Mouse (Mus musculus): ENCODE data around the gene Stx1b. TPM values are rescaled to one million over a fixed set of nuclear protein-coding genes. Genes with fewer than 3 reads are reported as not detected.

The Stx1b gene
- polyA plus RNA-seq, 1 experiment from 2014 or later, result 1.7 TPM

GRCm38 (mm10) chr7:127820836-127821509, 3.4 kb downstream of the Stx1b start:
- H3K4me2 ChIP-seq (ENCODE audit: low read depth, low read length), result no peak overlapping the region
- H3K4me1 ChIP-seq (ENCODE audit: control insufficient read depth, insufficient read depth, low read length), result 0 out of 2 replicates have a peak, but pooled peaks cover 11% of the 10 kb centered on the region
- no peaks in the 10 kb centered on the region for H3K27me3 ChIP-seq (replicated peaks; ENCODE audit: control insufficient read depth, insufficient read depth, low read length)
- WGBS, result 56% methylated on average over 13 of the region's 13 CpGs
- H3K36me3 ChIP-seq (ENCODE audit: control insufficient read depth, insufficient read depth, low read length), result no peaks in the 10 kb centered on the region
- no peaks in the 10 kb centered on the region for H3K9me3 ChIP-seq (ENCODE audit: control insufficient read depth, low read length)
- ATAC-seq, result no peak
- no peak overlapping the region for H3K9ac ChIP-seq (ENCODE audit: low read depth, low read length)
- no peak overlapping the region for H3K4me3 ChIP-seq (ENCODE audit: low read length)
- no peak overlapping the region for H3K27ac ChIP-seq (ENCODE audit: low read length)

GRCm38 (mm10) chr7:127817776-127818175, 6.6 kb downstream of the Stx1b start:
- H3K27ac ChIP-seq (ENCODE audit: low read length), result no peak overlapping the region
- 87% methylated on average over 5 of the region's 5 CpGs for WGBS
- no peaks in the 10 kb centered on the region for H3K27me3 ChIP-seq (replicated peaks; ENCODE audit: control insufficient read depth, insufficient read depth, low read length)
- no peaks in the 10 kb centered on the region for H3K36me3 ChIP-seq (ENCODE audit: control insufficient read depth, insufficient read depth, low read length)
- no peaks in the 10 kb centered on the region for H3K9me3 ChIP-seq (ENCODE audit: control insufficient read depth, low read length)
- H3K4me2 ChIP-seq (ENCODE audit: low read depth, low read length), result no peak overlapping the region
- no peak overlapping the region for H3K9ac ChIP-seq (ENCODE audit: low read depth, low read length)
- no peak for ATAC-seq
- no peak overlapping the region for H3K4me3 ChIP-seq (ENCODE audit: low read length)
- no peaks in the 10 kb centered on the region for H3K4me1 ChIP-seq (ENCODE audit: control insufficient read depth, insufficient read depth, low read length)

- Histone ChIP-seq H3K4me2 (ENCODE audit: low read depth, low read length) (no peak overlapping the region), H3K36me3 (ENCODE audit: control insufficient read depth, insufficient read depth, low read length) (no peaks in the 10 kb centered on the region), H3K27me3 (replicated peaks; ENCODE audit: control insufficient read depth, insufficient read depth, low read length) (no peaks in the 10 kb centered on the region), H3K27ac (ENCODE audit: low read length) (no peak overlapping the region), H3K9ac (ENCODE audit: low read depth, low read length) (no peak overlapping the region), H3K9me3 (ENCODE audit: control insufficient read depth, low read length) (no peaks in the 10 kb centered on the region), H3K4me3 (ENCODE audit: low read length) (no peak overlapping the region), H3K4me1 (ENCODE audit: control insufficient read depth, insufficient read depth, low read length) (no peaks in the 10 kb centered on the region)
- ATAC-seq, result no peak
- WGBS, result 77% methylated on average over 7 of the region's 7 CpGs
Measured at GRCm38 (mm10) chr7:127817053-127817452, 7.3 kb downstream of the Stx1b start.

- Histone ChIP-seq H3K9me3 (ENCODE audit: control insufficient read depth, low read length) (no peaks in the 10 kb centered on the region), H3K4me1 (ENCODE audit: control insufficient read depth, insufficient read depth, low read length) (no peaks in the 10 kb centered on the region)
- peak; percentile 52 for ATAC-seq
Measured at GRCm38 (mm10) chr7:127815954-127816821, 8.2 kb downstream of the Stx1b start.

GRCm38 (mm10) chr7:127815116-127815665, 9.2 kb downstream of the Stx1b start:
- no peak overlapping the region for H3K4me2 ChIP-seq (ENCODE audit: low read depth, low read length)
- H3K9ac ChIP-seq (ENCODE audit: low read depth, low read length), result no peak overlapping the region
- no peak for ATAC-seq
- H3K4me1 ChIP-seq (ENCODE audit: control insufficient read depth, insufficient read depth, low read length), result no peaks in the 10 kb centered on the region
- H3K9me3 ChIP-seq (ENCODE audit: control insufficient read depth, low read length), result no peaks in the 10 kb centered on the region
- H3K36me3 ChIP-seq (ENCODE audit: control insufficient read depth, insufficient read depth, low read length), result no peaks in the 10 kb centered on the region
- H3K27me3 ChIP-seq (replicated peaks; ENCODE audit: control insufficient read depth, insufficient read depth, low read length), result no peaks in the 10 kb centered on the region
- WGBS, result 91% methylated on average over 15 of the region's 15 CpGs
- no peak overlapping the region for H3K4me3 ChIP-seq (ENCODE audit: low read length)
- no peak overlapping the region for H3K27ac ChIP-seq (ENCODE audit: low read length)

More at GRCm38 (mm10) chr7:127815954-127816821, 8.2 kb downstream of the Stx1b start:
- Histone ChIP-seq H3K27me3 (replicated peaks; ENCODE audit: control insufficient read depth, insufficient read depth, low read length) (no peaks in the 10 kb centered on the region), H3K36me3 (ENCODE audit: control insufficient read depth, insufficient read depth, low read length) (no peaks in the 10 kb centered on the region), H3K27ac (ENCODE audit: low read length) (peak overlapping the region; percentile 43), H3K4me3 (ENCODE audit: low read length) (no peak overlapping the region), H3K4me2 (ENCODE audit: low read depth, low read length) (no peak overlapping the region), H3K9ac (ENCODE audit: low read depth, low read length) (peak overlapping the region; percentile 33; the same call in 1 of the 2 replicates)
- WGBS, result 57% methylated on average over 15 of the region's 15 CpGs

GRCm38 (mm10) chr7:127814241-127814921, 10.0 kb downstream of the Stx1b start:
- ATAC-seq, result peak; percentile 22

GRCm38 (mm10) chr7:127813821-127814220, 10.5 kb downstream of the Stx1b start:
- no peaks in the 10 kb centered on the region for H3K4me1 ChIP-seq (ENCODE audit: control insufficient read depth, insufficient read depth, low read length)
- no peaks in the 10 kb centered on the region for H3K27me3 ChIP-seq (replicated peaks; ENCODE audit: control insufficient read depth, insufficient read depth, low read length)
- H3K27ac ChIP-seq (ENCODE audit: low read length), result peak overlapping the region; percentile 9; the same call in 1 of the 2 replicates
- H3K9me3 ChIP-seq (ENCODE audit: control insufficient read depth, low read length), result no peaks in the 10 kb centered on the region
- no peak overlapping the region for H3K4me3 ChIP-seq (ENCODE audit: low read length)
- peak; percentile 57 for ATAC-seq
- H3K9ac ChIP-seq (ENCODE audit: low read depth, low read length), result no peak overlapping the region
- 66% methylated on average over 4 of the region's 4 CpGs for WGBS
- H3K36me3 ChIP-seq (ENCODE audit: control insufficient read depth, insufficient read depth, low read length), result no peaks in the 10 kb centered on the region
- H3K4me2 ChIP-seq (ENCODE audit: low read depth, low read length), result no peak overlapping the region

More at GRCm38 (mm10) chr7:127814241-127814921, 10.0 kb downstream of the Stx1b start:
- Histone ChIP-seq H3K9me3 (ENCODE audit: control insufficient read depth, low read length) (no peaks in the 10 kb centered on the region), H3K27me3 (replicated peaks; ENCODE audit: control insufficient read depth, insufficient read depth, low read length) (no peaks in the 10 kb centered on the region), H3K36me3 (ENCODE audit: control insufficient read depth, insufficient read depth, low read length) (no peaks in the 10 kb centered on the region), H3K4me1 (ENCODE audit: control insufficient read depth, insufficient read depth, low read length) (no peaks in the 10 kb centered on the region), H3K9ac (ENCODE audit: low read depth, low read length) (no peak overlapping the region), H3K27ac (ENCODE audit: low read length) (peak overlapping the region; percentile 9; the same call in 1 of the 2 replicates), H3K4me3 (ENCODE audit: low read length) (no peak overlapping the region), H3K4me2 (ENCODE audit: low read depth, low read length) (no peak overlapping the region)
- WGBS, result 77% methylated on average over 19 of the region's 19 CpGs

GRCm38 (mm10) chr7:127812292-127812691, 12.1 kb downstream of the Stx1b start:
- Histone ChIP-seq H3K4me2 (ENCODE audit: low read depth, low read length) (no peak overlapping the region), H3K9me3 (ENCODE audit: control insufficient read depth, low read length) (no peaks in the 10 kb centered on the region), H3K4me1 (ENCODE audit: control insufficient read depth, insufficient read depth, low read length) (no peaks in the 10 kb centered on the region), H3K27me3 (replicated peaks; ENCODE audit: control insufficient read depth, insufficient read depth, low read length) (no peaks in the 10 kb centered on the region), H3K9ac (ENCODE audit: low read depth, low read length) (no peak overlapping the region), H3K4me3 (ENCODE audit: low read length) (no peak overlapping the region), H3K36me3 (ENCODE audit: control insufficient read depth, insufficient read depth, low read length) (no peaks in the 10 kb centered on the region), H3K27ac (ENCODE audit: low read length) (no peak overlapping the region)
- no peak for ATAC-seq
- WGBS, result 85% methylated on average over 3 of the region's 3 CpGs

- Histone ChIP-seq H3K9ac (ENCODE audit: low read depth, low read length) (no peak overlapping the region), H3K27ac (ENCODE audit: low read length) (no peak overlapping the region), H3K4me1 (ENCODE audit: control insufficient read depth, insufficient read depth, low read length) (no peaks in the 10 kb centered on the region), H3K36me3 (ENCODE audit: control insufficient read depth, insufficient read depth, low read length) (no peaks in the 10 kb centered on the region), H3K4me3 (ENCODE audit: low read length) (no peak overlapping the region), H3K27me3 (replicated peaks; ENCODE audit: control insufficient read depth, insufficient read depth, low read length) (no peaks in the 10 kb centered on the region), H3K9me3 (ENCODE audit: control insufficient read depth, low read length) (no peaks in the 10 kb centered on the region), H3K4me2 (ENCODE audit: low read depth, low read length) (no peak overlapping the region)
- 74% methylated on average over 4 of the region's 4 CpGs for WGBS
- ATAC-seq, result no peak
Measured at GRCm38 (mm10) chr7:127811240-127811639, 13.1 kb downstream of the Stx1b start.
